Mouse (Mus musculus): ENCODE measurements around the gene Stim1. TPM values are rescaled to one million over a fixed set of nuclear protein-coding genes. Genes with fewer than 3 reads are reported as not detected.

Gene Stim1
- total and polyA plus RNA-seq, 3 experiments = 10.2 to 26.6 (median 23.9) TPM

DNA sequence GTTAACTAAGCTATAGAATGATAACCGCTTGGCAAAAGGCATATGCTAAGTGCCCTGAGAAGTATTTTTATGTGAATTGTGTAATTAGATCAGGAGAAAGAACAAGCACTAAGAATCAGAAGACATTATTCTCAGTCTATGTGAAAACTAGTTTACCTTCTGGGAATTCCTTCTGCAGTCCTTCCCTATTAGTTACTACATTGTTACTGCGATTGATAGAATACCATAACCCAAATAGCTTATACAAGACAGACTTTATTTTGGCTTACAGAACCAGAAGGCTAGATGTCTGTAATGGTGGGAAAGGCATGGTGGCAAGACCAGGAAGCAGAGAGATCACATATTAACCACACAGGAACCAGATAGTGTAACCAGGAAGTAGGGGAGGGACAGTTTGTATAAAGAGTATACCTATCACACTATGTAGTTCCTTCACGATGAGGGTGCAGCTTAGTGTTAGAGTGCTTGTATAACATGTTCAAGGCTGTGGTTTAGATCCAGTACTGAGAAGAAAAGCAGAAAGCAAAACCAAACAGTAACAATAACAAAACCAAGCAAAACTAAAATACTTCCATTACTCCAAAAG, 50.1 kb downstream of the Stim1 start:
- in situ Hi-C loops (cut with MboI; ENCODE audit: low pct_ligation_motif_present, low pct_unique_long_range_greater_than_20kb, low sequenced_read_pairs) = no loop called here
- Histone ChIP-seq H3K4me3 (replicated peaks in 1 of 3; ENCODE audit: low read depth in 2 of 3, low read length in 2 of 3, poor library complexity in 1 of 3) (no peak overlapping the region), H3K9me3 (replicated peaks; ENCODE audit: low read length) (no peaks in the 10 kb centered on the region), H3K79me2 (replicated peaks; ENCODE audit: control insufficient read depth, extremely low read depth, insufficient read depth, poor library complexity, severe bottlenecking) (no peaks in the 10 kb centered on the region), H3K9ac (ENCODE audit: insufficient read depth, low read depth) (no peak overlapping the region), H3K36me3 (replicated peaks in 1 of 2; ENCODE audit: control insufficient read depth in 1 of 2, insufficient read depth in 1 of 2, low read length in 1 of 2) (no peaks in the 10 kb centered on the region), H3K4me1 (ENCODE audit: control insufficient read depth in 1 of 2, insufficient read depth in 2 of 2) (peaks cover 0 to 30% of the 10 kb centered on the region in 2 experiments; a peak in 2 of 4 replicates), H3K27ac (ENCODE audit: insufficient read depth, low read depth) (no peak overlapping the region), H3K27me3 (replicated peaks) (no peaks in the 10 kb centered on the region), H3K4me2 (ENCODE audit: insufficient read depth, low read depth, poor library complexity, severe bottlenecking) (no peak overlapping the region)
- DNase-seq (ENCODE audit: extremely low read depth) = no peak
- dilution Hi-C loops (cut with MboI; ENCODE audit: extremely low pct_ligation_motif_present, extremely low pct_unique_long_range_greater_than_20kb, low sequenced_read_pairs) = no loop called here
- no peak for TF ChIP-seq CHD2 (IDR thresholded peaks at IDR 0.05; ENCODE audit: low read length)
- peak; percentile 44; the same call in 1 of the 2 replicates for TF ChIP-seq ELF1 (IDR thresholded peaks at IDR 0.05; ENCODE audit: low read depth, low read length)
- TF ChIP-seq E2F4 (IDR thresholded peaks at IDR 0.05; ENCODE audit: insufficient replicate concordance, low read depth, low read length) = no peak

- no peaks in the 10 kb centered on the region for H3K79me2 ChIP-seq (replicated peaks; ENCODE audit: control insufficient read depth, extremely low read depth, insufficient read depth, poor library complexity, severe bottlenecking)
- H3K4me1 ChIP-seq (ENCODE audit: control insufficient read depth in 1 of 2, insufficient read depth in 2 of 2) = peaks cover 0 to 13% of the 10 kb centered on the region in 2 experiments; a peak in 1 of 4 replicates
Measured at GRCm38 (mm10) chr7:102322137-102322536, 54.5 kb downstream of the Stim1 start.

DNA sequence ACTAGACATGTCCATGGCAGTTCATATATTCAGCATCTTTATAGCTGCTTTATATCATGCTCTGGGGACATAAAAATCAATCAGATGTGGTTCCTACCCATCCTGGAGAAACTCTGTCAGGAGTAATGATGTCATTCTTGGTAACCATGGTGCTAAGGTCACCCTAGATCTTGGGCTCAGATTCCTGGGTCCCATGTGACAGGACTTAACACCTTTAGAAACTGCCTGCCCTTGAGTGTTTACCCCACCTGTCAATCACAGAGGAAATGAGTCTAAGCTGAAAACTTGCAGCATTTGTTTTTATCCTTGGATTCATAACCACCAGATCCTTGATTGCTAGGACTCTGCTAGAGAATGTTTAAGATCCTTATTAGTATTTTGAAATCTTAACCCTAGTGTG, 58.7 kb downstream of the Stim1 start:
- Histone ChIP-seq H3K27me3 (replicated peaks) (no peaks in the 10 kb centered on the region), H3K4me2 (ENCODE audit: insufficient read depth, low read depth, poor library complexity, severe bottlenecking) (no peak overlapping the region), H3K9me3 (replicated peaks; ENCODE audit: low read length) (no peaks in the 10 kb centered on the region), H3K4me3 (replicated peaks in 1 of 3; ENCODE audit: low read depth in 2 of 3, low read length in 2 of 3, poor library complexity in 1 of 3) (no peak overlapping the region), H3K9ac (ENCODE audit: insufficient read depth, low read depth) (no peak overlapping the region), H3K4me1 (ENCODE audit: control insufficient read depth in 1 of 2, insufficient read depth in 2 of 2) (peaks cover 0 to 5% of the 10 kb centered on the region in 2 experiments; a peak in 1 of 4 replicates), H3K79me2 (replicated peaks; ENCODE audit: control insufficient read depth, extremely low read depth, insufficient read depth, poor library complexity, severe bottlenecking) (no peaks in the 10 kb centered on the region), H3K27ac (ENCODE audit: insufficient read depth, low read depth) (no peak overlapping the region), H3K36me3 (replicated peaks in 1 of 2; ENCODE audit: control insufficient read depth in 1 of 2, insufficient read depth in 1 of 2, low read length in 1 of 2) (no peaks in the 10 kb centered on the region)
- dilution Hi-C loops (cut with MboI; ENCODE audit: extremely low pct_ligation_motif_present, extremely low pct_unique_long_range_greater_than_20kb, low sequenced_read_pairs) (no loop called here), in situ Hi-C loops (cut with MboI; ENCODE audit: low pct_ligation_motif_present, low pct_unique_long_range_greater_than_20kb, low sequenced_read_pairs) (no loop called here)
- no peak for TF ChIP-seq IRF4 (IDR thresholded peaks at IDR 0.05; ENCODE audit: low read depth, low read length)
- TF ChIP-seq ZKSCAN1 (IDR thresholded peaks at IDR 0.05; ENCODE audit: borderline replicate concordance, low read depth, low read length) = no peak
- TF ChIP-seq ZNF384 (IDR thresholded peaks at IDR 0.05; ENCODE audit: low read depth, low read length) = no peak
- TF ChIP-seq HCFC1 (IDR thresholded peaks at IDR 0.05; ENCODE audit: low read depth, low read length) = no peak
- no peak for TF ChIP-seq POLR2AphosphoS2 (IDR thresholded peaks at IDR 0.05; ENCODE audit: low read depth, low read length)
- TF ChIP-seq CHD2 (IDR thresholded peaks at IDR 0.05; ENCODE audit: low read length) = no peak
- TF ChIP-seq PAX5 (IDR thresholded peaks at IDR 0.05; ENCODE audit: low read length) = no peak
- TF ChIP-seq USF2 (conservative IDR thresholded peaks at IDR 0.05; ENCODE audit: low read depth, low read length) = no peak
- TF ChIP-seq USF1 (IDR thresholded peaks at IDR 0.05; ENCODE audit: low read depth, low read length) = no peak
- TF ChIP-seq EP300 (IDR thresholded peaks at IDR 0.05; ENCODE audit: low read length) = no peak
- no peak for TF ChIP-seq CTCF (conservative IDR thresholded peaks at IDR 0.05 in 1 of 2, IDR thresholded peaks at IDR 0.05 in 1 of 2; ENCODE audit: low read depth in 2 of 2, low read length in 2 of 2)
- TF ChIP-seq ELF1 (IDR thresholded peaks at IDR 0.05; ENCODE audit: low read depth, low read length) = no peak
- no peak for TF ChIP-seq MAFK (IDR thresholded peaks at IDR 0.05; ENCODE audit: insufficient replicate concordance, low read length)
- no peak for TF ChIP-seq MXI1 (IDR thresholded peaks at IDR 0.05; ENCODE audit: low read depth, low read length)
- no peak for TF ChIP-seq SMC3 (IDR thresholded peaks at IDR 0.05; ENCODE audit: low read depth, low read length)
- TF ChIP-seq MEF2A (IDR thresholded peaks at IDR 0.05; ENCODE audit: borderline replicate concordance, low read depth, low read length) = no peak
- no peak for TF ChIP-seq E2F4 (IDR thresholded peaks at IDR 0.05; ENCODE audit: insufficient replicate concordance, low read depth, low read length)
- DNase-seq (ENCODE audit: extremely low read depth) = no peak

More at GRCm38 (mm10) chr7:102322137-102322536, 54.5 kb downstream of the Stim1 start:
- TF ChIP-seq ETS1 (conservative IDR thresholded peaks at IDR 0.05; ENCODE audit: low read depth, low read length) = no peak
- Histone ChIP-seq H3K27ac (ENCODE audit: insufficient read depth, low read depth) (no peak overlapping the region), H3K9me3 (replicated peaks; ENCODE audit: low read length) (no peaks in the 10 kb centered on the region), H3K4me3 (replicated peaks in 1 of 3; ENCODE audit: low read depth in 2 of 3, low read length in 2 of 3, poor library complexity in 1 of 3) (no peak overlapping the region), H3K9ac (ENCODE audit: insufficient read depth, low read depth) (no peak overlapping the region), H3K36me3 (replicated peaks in 1 of 2; ENCODE audit: control insufficient read depth in 1 of 2, insufficient read depth in 1 of 2, low read length in 1 of 2) (no peaks in the 10 kb centered on the region), H3K4me2 (ENCODE audit: insufficient read depth, low read depth, poor library complexity, severe bottlenecking) (no peak overlapping the region), H3K27me3 (replicated peaks) (no peaks in the 10 kb centered on the region)
- dilution Hi-C loops (cut with MboI; ENCODE audit: extremely low pct_ligation_motif_present, extremely low pct_unique_long_range_greater_than_20kb, low sequenced_read_pairs) = no loop called here
- in situ Hi-C loops (cut with MboI; ENCODE audit: low pct_ligation_motif_present, low pct_unique_long_range_greater_than_20kb, low sequenced_read_pairs) = no loop called here
- DNase-seq (ENCODE audit: extremely low read depth) = no peak

Measured in CH12.LX (cell line).